Mouse (Mus musculus) lung, adult 2 months (tissue): ENCODE results near the gene Cfap61. TPM values are rescaled to one million over a fixed set of nuclear protein-coding genes. Genes with fewer than 3 reads are reported as not detected.
"Not testable (repeated sequence)": the region's sequence is repeated elsewhere in the genome, so short reads cannot be mapped to it uniquely, and the experiment has no call there.

Source experiments
- DNase-seq: peaks from one replicate; pipeline ENCODE4 v3.0.0; 2022
- H3K4me1 ChIP-seq: fragments of 200-500 bp; 2 replicates; pipeline ENCODE4 v1.6.1; 2011; ENCODE audit warnings: low read length; ENCODE audit not compliant: control insufficient read depth, insufficient read depth
- H3K4me3 ChIP-seq: fragments of 200-500 bp; replicated peaks from 2 replicates; pipeline ENCODE3; 2011; ENCODE audit warnings: low read depth, mild to moderate bottlenecking, control low read depth, low read length; ENCODE audit errors: extremely low read depth
- CTCF ChIP-seq: fragments of 200-500 bp; IDR thresholded peaks from 2 replicates; pipeline ENCODE4 v1.5.1; 2011; ENCODE audit warnings: mild to moderate bottlenecking, low read length, control low read depth; ENCODE audit not compliant: insufficient read depth
- POLR2A ChIP-seq: fragments of 200-500 bp; IDR thresholded peaks from 2 replicates; pipeline ENCODE4 v1.6.1; 2011; ENCODE audit warnings: low read depth, mild to moderate bottlenecking, control low read depth, low read length, borderline replicate concordance; ENCODE audit errors: extremely low read depth
- WGBS: fragments of 180-500 bp; shearing (Covaris S2); methylation state at CpG from one replicate; pipeline ENCODE4 v1.1.7; 2018; 5-methylcytosine and 5-hydroxymethylcytosine counted together
- polyA plus RNA-seq: library from polyadenylated mRNA; depleted of rRNA; stranded (reverse); fragments of >200 nt; gene quantifications from 2 replicates; pipeline ENCODE4 v1.2.3, GENCODE M21; 2012

The Cfap61 gene
- polyA plus RNA-seq, 1 experiment, result 6.2 TPM

DNA sequence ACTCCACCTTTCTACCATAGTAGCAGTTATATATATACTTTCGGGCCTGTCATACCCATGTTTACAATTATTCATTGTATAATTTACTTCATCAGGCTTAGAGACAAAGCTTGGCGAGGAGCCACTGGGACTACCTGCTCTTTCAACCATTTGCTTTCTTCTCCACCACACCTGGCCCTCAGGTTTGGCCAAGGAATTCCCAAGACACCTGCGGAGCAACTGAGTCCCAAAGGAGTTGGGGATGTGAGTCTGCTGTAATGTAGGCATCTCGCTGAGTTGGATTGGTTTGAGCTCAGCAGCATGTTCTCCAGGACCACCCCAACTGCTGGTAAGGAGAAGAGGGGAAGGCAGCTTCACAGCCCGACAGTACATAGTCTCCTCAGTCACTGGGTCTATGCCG is 32.7 kb upstream of the Cfap61 start, which contains the start of gene Naa20:
TSS of gene Naa20 (plus strand) at position 239 of the 400 bp plus-strand sequence.
- Histone ChIP-seq H3K4me3 (peak within 1 kb of the TSS; percentile 98), H3K4me1 (peaks cover 14% of the 10 kb centered on the region)
- no peak for TF ChIP-seq POLR2A
- no peak for TF ChIP-seq CTCF
- WGBS, result 90% methylated on average over 6 of the region's 6 CpGs
- DNase-seq, result no peak

- under 1% methylated on average over 68 of the region's 68 CpGs for WGBS
Observed at GRCm38 (mm10) chr2:145903061-145903901, 31.3 kb upstream of the Cfap61 start.

DNA sequence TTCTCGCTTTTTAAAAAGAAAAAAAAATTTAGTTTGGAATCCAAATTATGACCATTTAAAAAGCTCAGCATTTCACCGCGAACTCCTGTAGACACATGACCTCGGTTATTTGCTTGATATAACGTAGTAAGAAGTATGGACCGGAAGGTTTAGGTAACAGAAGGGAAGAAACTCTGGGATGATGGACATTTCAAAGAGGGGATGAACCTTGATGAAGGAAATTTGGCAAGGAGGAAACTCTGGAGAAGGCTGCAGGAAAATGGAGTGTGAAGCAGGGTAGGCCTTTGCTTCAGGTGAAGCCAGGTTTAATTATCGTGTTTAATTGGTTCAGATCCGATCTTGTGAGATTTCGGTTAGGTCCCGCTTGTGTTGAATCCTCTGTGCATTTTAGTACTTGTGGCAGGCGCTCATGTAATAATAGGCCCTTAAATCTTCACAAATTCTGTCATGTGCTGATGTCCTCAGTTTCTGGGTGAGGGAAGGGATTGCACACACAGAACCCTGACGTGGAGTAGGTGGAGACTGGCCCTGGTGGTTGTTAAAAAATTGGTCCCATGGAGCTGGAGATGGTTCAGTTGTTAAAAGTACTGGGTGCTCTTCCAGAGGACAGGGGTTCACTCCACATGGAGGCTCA is 30.5 kb upstream of the Cfap61 start:
- TF ChIP-seq POLR2A, result no peak
- TF ChIP-seq CTCF, result no peak
- WGBS, result 24% methylated on average over 12 of the region's 12 CpGs
- peak overlapping the region; percentile 98 for H3K4me3 ChIP-seq
- peaks cover 14% of the 10 kb centered on the region for H3K4me1 ChIP-seq
- no peak for DNase-seq

More at GRCm38 (mm10) chr2:145903061-145903901, 31.3 kb upstream of the Cfap61 start:
- peak; percentile 89 for DNase-seq
- peak overlapping the region; percentile 98 for H3K4me3 ChIP-seq
- TF ChIP-seq CTCF (peak; percentile 63), POLR2A (peak; percentile 63)
- H3K4me1 ChIP-seq, result peaks cover 14% of the 10 kb centered on the region

DNA sequence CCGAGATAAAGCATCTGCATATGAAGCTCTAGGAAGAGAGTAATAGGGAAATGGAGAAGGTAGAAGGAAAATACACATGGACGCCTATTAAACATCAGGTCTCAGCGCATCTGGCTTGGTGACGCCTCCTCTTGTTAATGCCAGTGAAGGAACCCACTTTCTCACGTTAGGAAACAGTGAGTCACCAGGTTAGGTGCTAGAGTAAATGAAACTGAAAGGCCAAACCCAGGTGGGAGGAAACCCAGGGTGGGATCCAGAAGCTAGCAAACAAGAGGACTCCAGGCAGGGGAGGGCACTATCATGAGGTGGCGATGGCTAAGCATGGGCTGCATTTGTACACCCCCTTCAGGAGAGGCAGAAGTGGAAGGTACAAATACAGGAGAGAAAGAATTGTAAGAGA is 29.4 kb upstream of the Cfap61 start:
- WGBS, result 74% methylated on average over 6 of the region's 6 CpGs
- TF ChIP-seq POLR2A, result no peak
- no peak for TF ChIP-seq CTCF
- no peak overlapping the region for H3K4me3 ChIP-seq
- peaks cover 14% of the 10 kb centered on the region for H3K4me1 ChIP-seq
- DNase-seq, result no peak

GRCm38 (mm10) chr2:145905884-145906283 is 28.7 kb upstream of the Cfap61 start:
- H3K4me1 ChIP-seq, result peaks cover 14% of the 10 kb centered on the region
- 30% methylated on average over 4 of the region's 4 CpGs for WGBS
- DNase-seq, H3K4me3 ChIP-seq: not testable (repeated sequence)

DNA sequence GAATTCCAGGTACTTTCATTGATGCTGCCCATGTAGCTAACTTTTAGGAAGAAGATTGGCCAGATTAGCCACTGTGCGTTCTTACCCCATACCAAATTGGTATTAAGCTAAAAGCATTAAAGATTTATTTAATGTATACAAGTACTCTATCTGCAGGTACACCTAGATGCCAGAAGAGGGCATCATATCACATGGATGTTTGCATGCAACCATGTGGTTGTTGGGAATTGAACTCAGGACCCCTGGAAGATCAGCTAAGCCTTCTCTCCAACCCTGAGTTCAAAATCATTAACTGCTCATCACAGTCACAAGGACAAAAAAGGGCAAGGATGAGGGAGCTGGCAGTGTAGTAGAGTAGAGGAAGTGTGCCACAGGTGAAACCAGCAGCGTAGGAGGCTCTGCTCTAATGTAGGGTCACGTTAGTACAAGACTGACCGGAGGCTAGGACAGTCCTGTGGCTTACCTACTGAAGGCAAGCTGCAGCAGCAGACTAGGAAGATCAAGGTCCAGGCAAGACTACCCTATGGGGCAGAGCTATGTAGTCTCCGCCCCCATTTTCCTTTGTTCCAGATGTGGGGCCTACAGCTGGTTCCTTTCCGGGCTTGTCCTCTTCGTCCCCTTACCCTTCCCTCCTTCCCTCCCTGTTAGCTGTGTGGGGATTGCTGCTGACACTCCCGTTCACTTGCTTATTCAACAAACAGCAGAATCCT is 13.5 kb upstream of the Cfap61 start:
- no peak for TF ChIP-seq CTCF
- no peak for TF ChIP-seq POLR2A
- no peaks in the 10 kb centered on the region for H3K4me1 ChIP-seq
- H3K4me3 ChIP-seq, result no peak overlapping the region
- no peak for DNase-seq
- WGBS, result 81% methylated on average over 8 of the region's 8 CpGs

- TF ChIP-seq POLR2A (no peak), CTCF (no peak)
- DNase-seq, result no peak
- 67% methylated on average over 8 of the region's 8 CpGs for WGBS
- no peaks in the 10 kb centered on the region for H3K4me1 ChIP-seq
- H3K4me3 ChIP-seq, result no peak overlapping the region
Observed at GRCm38 (mm10) chr2:145936975-145937374, 2.4 kb downstream of the Cfap61 start.

GRCm38 (mm10) chr2:145941403-145941802 is 6.8 kb downstream of the Cfap61 start:
- Histone ChIP-seq H3K4me3 (no peak overlapping the region), H3K4me1 (no peaks in the 10 kb centered on the region)
- no peak for TF ChIP-seq CTCF
- no peak for TF ChIP-seq POLR2A
- WGBS, result 34% methylated on average over 3 of the region's 3 CpGs
- DNase-seq, result no peak

- WGBS, result 89% methylated on average over 3 of the region's 3 CpGs
Observed at GRCm38 (mm10) chr2:145944286-145944685, 9.7 kb downstream of the Cfap61 start.

More at GRCm38 (mm10) chr2:145944286-145944685, 9.7 kb downstream of the Cfap61 start:
- TF ChIP-seq POLR2A (no peak), CTCF (no peak)
- no peak overlapping the region for H3K4me3 ChIP-seq
- DNase-seq, result no peak
- H3K4me1 ChIP-seq, result no peaks in the 10 kb centered on the region
